Mouse (Mus musculus): Measurements from ENCODE around the gene Tap2.
A peak's percentile ranks its signal among the peaks of the same experiment; 100 is the strongest.

Tap2 gene

DNA sequence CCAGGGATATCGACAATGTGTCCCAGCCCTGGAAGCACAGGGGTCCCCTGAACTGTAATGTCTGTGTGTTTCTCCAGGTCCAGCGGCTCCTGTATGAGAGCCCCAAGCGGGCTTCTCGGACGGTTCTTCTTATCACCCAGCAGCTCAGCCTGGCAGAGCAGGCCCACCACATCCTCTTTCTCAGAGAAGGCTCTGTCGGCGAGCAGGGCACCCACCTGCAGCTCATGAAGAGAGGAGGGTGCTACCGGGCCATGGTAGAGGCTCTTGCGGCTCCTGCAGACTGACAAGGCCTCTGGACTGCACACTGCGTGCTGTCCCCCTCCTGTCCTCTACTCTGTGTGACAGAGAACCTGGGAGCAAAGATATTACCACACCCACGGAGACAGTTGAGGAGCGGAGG, 6.8 kb upstream of the Tap2 start:
- peak; percentile 86 for DNase-seq (ENCODE audit: low read depth)

GRCm38 (mm10) chr17:34196941-34197894, 6.1 kb upstream of the Tap2 start, which contains the start of gene Psmb8:
TSS of gene Psmb8 (plus strand) at chr17:34197721.
- peak; percentile 85 for DNase-seq (ENCODE audit: low read depth)

DNA sequence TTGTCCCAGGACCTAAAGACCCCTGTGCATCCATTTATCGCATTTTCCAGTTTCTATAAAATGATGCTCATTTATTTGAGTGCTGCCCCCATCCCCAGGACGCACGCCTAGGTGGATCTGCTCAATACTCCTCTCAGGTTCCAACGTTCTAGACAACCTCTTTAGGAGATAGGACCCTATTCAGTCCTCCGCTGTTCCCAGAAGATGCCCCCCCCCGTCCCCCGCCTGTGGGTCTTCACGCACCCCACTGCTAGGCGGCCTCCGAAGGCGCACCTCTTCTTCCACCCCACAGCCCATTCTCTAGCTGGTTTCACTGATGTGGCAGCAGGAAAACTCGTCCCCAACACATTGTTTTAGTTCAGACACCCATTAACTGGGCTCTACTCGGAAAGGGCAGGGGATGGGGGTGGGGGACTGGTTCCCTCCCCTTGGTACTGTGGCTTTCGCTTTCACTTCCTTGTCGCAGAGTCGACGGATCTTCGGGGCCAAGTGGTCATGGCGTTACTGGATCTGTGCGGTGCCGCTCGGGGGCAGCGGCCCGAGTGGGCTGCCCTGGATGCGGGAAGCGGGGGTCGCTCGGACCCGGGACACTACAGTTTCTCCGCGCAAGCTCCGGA, 5.3 kb upstream of the Tap2 start:
- DNase-seq (ENCODE audit: low read depth), result peak; percentile 85

GRCm38 (mm10) chr17:34198521-34198912, 4.8 kb upstream of the Tap2 start:
- DNase-seq (ENCODE audit: low read depth), result no peak

GRCm38 (mm10) chr17:34199050-34199619, 4.2 kb upstream of the Tap2 start:
- no peak for DNase-seq (ENCODE audit: low read depth)

GRCm38 (mm10) chr17:34200047-34200446, 3.3 kb upstream of the Tap2 start:
- DNase-seq (ENCODE audit: low read depth), result no peak

- peak; percentile 51 for DNase-seq (ENCODE audit: low read depth)
Observed at GRCm38 (mm10) chr17:34200772-34201505, 2.4 kb upstream of the Tap2 start.

DNA sequence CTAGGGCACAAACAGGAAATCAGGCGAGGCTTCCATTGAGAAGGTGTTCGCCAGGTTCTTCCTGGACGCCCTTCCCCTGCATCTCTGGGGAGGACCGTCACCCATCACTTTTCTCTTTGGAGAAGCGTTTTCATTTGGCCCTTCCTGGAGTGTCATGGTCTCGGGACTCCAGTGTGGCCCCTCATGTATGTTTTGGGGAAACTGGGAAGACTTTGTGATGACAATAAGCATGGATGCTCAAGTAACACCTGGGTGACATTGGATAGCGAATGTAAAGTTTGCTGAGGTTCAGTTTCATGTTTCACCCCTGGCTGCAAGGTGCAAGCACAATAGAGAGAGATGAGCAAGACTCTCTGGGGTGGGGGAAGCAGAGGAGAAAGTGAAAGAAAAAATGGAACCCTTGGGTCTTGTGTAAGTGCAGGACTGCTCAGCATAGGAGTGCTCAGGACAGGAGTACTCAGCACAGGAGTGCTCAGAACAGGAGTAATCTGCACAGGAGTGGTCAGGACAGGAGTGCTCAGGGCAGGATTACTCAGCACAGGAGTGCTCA, 1.7 kb upstream of the Tap2 start:
- DNase-seq (ENCODE audit: low read depth), result peak; percentile 57

DNA sequence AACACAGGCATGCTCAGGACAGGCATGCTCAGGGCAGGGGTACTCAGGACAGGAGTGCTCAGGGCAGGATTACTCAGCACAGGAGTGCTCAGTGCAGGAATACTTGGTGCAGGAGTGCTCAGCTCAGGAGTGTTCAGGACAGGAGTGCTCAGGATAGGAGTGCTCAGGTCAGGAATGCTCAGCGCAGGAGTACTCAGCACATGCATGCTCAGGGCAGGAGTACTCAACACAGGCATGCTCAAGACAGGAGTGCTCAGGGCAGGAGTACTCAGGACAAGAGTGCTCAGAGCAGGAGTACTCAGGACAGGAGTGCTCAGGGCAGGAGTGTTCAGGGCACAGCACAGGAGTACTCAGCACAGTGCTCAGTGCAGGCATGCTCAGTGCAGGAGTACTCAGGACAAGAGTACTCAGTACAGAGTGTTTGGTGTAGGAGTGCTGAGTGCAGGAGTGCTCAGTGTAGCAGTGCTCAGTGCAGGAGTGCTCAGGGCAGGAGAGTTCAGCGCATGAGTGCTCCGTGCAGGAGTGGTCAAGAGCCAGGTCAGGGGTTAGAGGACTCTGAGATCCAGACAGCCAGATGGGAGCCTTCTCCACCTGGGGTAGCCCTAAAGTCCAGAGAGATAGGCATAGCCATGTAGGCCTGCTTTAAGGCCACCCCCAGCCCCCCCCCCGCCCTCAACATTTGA, 426 bp upstream of the Tap2 start:
- peak; percentile 28 for DNase-seq (ENCODE audit: low read depth)

DNA sequence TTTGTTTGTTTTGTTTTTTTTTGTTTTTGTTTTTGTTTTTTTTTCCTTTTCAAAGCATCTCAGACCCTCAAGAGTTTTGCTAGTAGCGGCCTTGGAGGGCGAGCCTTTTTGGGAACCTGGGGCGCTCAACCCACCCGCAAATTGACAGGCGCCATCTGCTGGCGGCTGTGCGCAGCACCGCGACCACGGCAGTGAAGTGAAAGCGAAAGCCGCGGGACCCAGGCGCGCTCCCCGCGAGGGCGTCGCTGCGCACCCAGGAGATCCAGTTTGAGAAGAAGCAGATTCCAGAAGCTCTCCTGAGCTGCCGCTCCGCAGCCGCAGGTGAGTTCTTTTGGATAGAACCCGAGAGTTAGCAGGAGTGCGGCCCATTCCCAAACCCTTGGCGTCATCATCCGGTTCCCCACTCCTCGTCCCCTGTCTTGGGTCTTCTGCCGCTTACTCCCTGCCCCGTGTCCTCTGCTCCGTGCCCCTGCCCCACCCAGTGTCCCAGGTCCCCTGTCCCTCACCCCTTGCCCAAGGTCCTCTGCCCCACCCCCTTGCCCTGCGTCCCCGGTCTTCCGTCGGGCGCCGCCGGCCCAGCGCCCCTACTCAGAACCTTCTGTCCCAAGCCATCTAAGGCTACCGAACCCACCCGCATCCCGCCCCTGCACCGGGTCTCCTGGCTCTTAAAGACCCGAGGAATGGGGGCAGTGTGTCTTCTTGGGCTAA, 1.1 kb downstream of the Tap2 start:
- peak; percentile 96 for DNase-seq (ENCODE audit: low read depth)

GRCm38 (mm10) chr17:34205021-34205745, 1.9 kb downstream of the Tap2 start:
- DNase-seq (ENCODE audit: low read depth), result peak; percentile 56

- peak; percentile 77 for DNase-seq (ENCODE audit: low read depth)
Observed at GRCm38 (mm10) chr17:34205746-34206176, 2.4 kb downstream of the Tap2 start.

GRCm38 (mm10) chr17:34206731-34207130, 3.4 kb downstream of the Tap2 start:
- no peak for DNase-seq (ENCODE audit: low read depth)

DNA sequence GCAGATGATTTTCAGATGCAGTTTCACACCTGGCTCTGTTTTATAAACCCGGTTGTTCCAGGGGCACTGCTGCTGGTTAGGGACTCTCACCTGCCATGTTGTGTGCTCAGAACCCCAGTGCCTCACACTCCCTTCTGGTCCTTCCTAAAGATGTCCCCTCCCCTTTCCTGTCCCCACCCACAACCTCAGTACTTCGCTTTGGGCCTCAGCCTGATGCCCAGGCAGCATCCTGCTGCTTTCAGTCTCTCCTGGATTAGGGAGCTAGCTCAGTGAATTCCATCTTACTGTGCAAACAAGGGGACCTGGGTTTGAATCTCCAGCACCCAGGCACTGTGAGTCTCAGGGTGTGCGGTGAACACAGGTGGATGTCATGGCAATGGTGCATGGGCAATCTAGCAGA, 4.1 kb downstream of the Tap2 start:
- DNase-seq (ENCODE audit: low read depth), result peak; percentile 57

GRCm38 (mm10) chr17:34207866-34208265, 4.5 kb downstream of the Tap2 start:
- DNase-seq (ENCODE audit: low read depth), result no peak

GRCm38 (mm10) chr17:34208421-34208820, 5.1 kb downstream of the Tap2 start:
- no peak for DNase-seq (ENCODE audit: low read depth)

DNA sequence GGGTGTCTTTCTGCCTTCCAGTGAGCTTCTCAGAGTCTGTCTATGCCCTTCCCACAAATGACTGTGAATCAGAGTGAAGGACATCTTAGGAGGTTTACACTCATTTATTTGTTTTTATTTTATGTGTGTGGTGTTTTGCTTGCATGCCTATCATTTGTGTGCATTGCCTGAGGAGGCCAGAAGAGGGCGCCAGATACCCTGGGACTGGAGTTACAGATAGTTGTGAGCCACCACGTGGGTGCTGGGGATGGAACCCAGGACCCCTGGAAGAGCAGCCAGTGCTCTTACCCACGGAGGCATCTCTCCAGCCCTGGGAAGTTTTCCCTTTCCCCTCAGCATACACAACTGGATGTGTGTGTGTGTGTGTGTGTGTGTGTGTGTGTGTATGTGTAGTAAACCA, 6.4 kb downstream of the Tap2 start:
- DNase-seq (ENCODE audit: low read depth), result peak; percentile 65

- peak; percentile 56 for DNase-seq (ENCODE audit: low read depth)
Observed at GRCm38 (mm10) chr17:34210599-34210998, 7.3 kb downstream of the Tap2 start.

GRCm38 (mm10) chr17:34211746-34212365, 8.5 kb downstream of the Tap2 start:
- DNase-seq (ENCODE audit: low read depth), result peak; percentile 73
